Mouse (Mus musculus) kidney, adult 2 months (tissue): ENCODE data around the gene Gm3045.

Experiments used
- CTCF ChIP-seq: fragments of 200-500 bp; conservative IDR thresholded peaks from 2 replicates; pipeline ENCODE4 v1.5.1; 2011; ENCODE audit warnings: low read depth, mild to moderate bottlenecking, control low read depth, low read length, moderate library complexity, mixed read lengths; ENCODE audit not compliant: insufficient read depth, insufficient read length
- POLR2A ChIP-seq: fragments of 200-500 bp; IDR thresholded peaks from one replicate; pipeline ENCODE4 v1.6.1; 2011; ENCODE audit warnings: low read depth, low read length, control low read depth

GRCm38 (mm10) chr13:56475363-56475762 lies 49.0 kb downstream of the Gm3045 start:
- TF ChIP-seq CTCF (peak; percentile 89), POLR2A (no peak)
